Mouse (Mus musculus) kidney, adult 2 months (tissue): Measurements from ENCODE around the gene Dennd4a.

Experiments
- CTCF ChIP-seq: fragments of 200-500 bp; conservative IDR thresholded peaks from 2 replicates; pipeline ENCODE4 v1.5.1; 2011; ENCODE audit warnings: low read depth, mild to moderate bottlenecking, control low read depth, low read length, moderate library complexity, mixed read lengths; ENCODE audit not compliant: insufficient read depth, insufficient read length
- POLR2A ChIP-seq: fragments of 200-500 bp; IDR thresholded peaks from one replicate; pipeline ENCODE4 v1.6.1; 2011; ENCODE audit warnings: low read depth, low read length, control low read depth

DNA sequence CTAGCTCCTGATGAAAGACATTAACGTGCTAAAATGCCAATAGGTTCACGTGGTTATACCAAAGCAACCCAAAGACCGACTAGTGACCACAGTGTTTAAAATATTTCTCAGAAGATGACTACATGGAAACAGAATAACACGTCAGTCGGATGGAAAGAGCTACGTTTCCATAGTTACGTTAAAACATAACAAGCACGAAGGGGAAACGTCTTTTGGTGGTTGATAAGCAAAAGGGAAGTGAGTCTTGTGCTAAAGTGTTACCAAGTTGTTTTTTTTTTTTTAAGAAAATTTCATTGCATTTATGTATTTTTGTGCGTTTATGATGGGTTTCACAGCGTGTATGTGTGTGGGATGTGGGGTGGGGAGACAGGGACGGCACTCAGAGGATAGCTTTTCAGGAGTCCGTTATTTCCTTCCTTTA lies 21.8 kb upstream of the Dennd4a start:
- TF ChIP-seq CTCF = no peak
- TF ChIP-seq POLR2A = no peak
